Mouse (Mus musculus) midbrain, postnatal 0 days (tissue): ENCODE data around the gene Snx13. TPM values are rescaled to one million over a fixed set of nuclear protein-coding genes. Genes with fewer than 3 reads are reported as not detected.

Experiments
- ATAC-seq: fragments of 200-750 bp; cut with Nextera tagmentation; 2 replicates; pipeline ENCODE4 v1.8.0; 2017; ENCODE audit warnings: moderate number of reproducible peaks, mild to moderate bottlenecking, moderate TSS enrichment, moderate library complexity; ENCODE audit not compliant: low FRiP score
- DNase-seq: peaks from one replicate; pipeline ENCODE4 v3.0.0-alpha.2; 2015; ENCODE audit warnings: low spot score
- H3K27ac ChIP-seq: fragments of 300-500 bp; sonication (generic); 2 replicates; pipeline ENCODE4 v1.5.1; 2014; ENCODE audit warnings: low read depth, mild to moderate bottlenecking, low read length, mixed read lengths
- H3K27me3 ChIP-seq: fragments of 300-500 bp; sonication (generic); 2 replicates; pipeline ENCODE4 v1.6.1; 2014; ENCODE audit warnings: low read length, control low read depth, mixed read lengths; ENCODE audit not compliant: insufficient read depth
- H3K36me3 ChIP-seq: fragments of 300-500 bp; sonication (generic); 2 replicates; pipeline ENCODE4 v1.6.1; 2014; ENCODE audit warnings: low read length, control low read depth, mixed read lengths; ENCODE audit not compliant: insufficient read depth
- H3K4me1 ChIP-seq: fragments of 300-500 bp; sonication (generic); 2 replicates; pipeline ENCODE4 v1.6.1; 2014; ENCODE audit warnings: mild to moderate bottlenecking, control low read depth, antibody characterized with exemption, low read length, mixed read lengths; ENCODE audit not compliant: insufficient read depth
- H3K4me2 ChIP-seq: fragments of 300-500 bp; sonication (generic); 2 replicates; pipeline ENCODE4 v1.6.1; 2014; ENCODE audit warnings: low read depth, mild to moderate bottlenecking, low read length, mixed read lengths; ENCODE audit not compliant: poor library complexity, severe bottlenecking
- H3K4me3 ChIP-seq: fragments of 300-500 bp; sonication (generic); 2 replicates; pipeline ENCODE4 v1.5.1; 2014; ENCODE audit warnings: low read depth, mild to moderate bottlenecking, low read length, moderate library complexity
- H3K9ac ChIP-seq: fragments of 300-500 bp; sonication (generic); replicated peaks from 2 replicates; pipeline ENCODE4 v1.6.1; 2014; ENCODE audit warnings: mild to moderate bottlenecking, low read length, moderate library complexity, mixed read lengths; ENCODE audit not compliant: poor library complexity, severe bottlenecking
- H3K9me3 ChIP-seq: fragments of 300-500 bp; sonication (generic); 2 replicates; pipeline ENCODE4 v1.6.1; 2016; ENCODE audit warnings: low read length, control low read depth
- CTCF ChIP-seq: IDR thresholded peaks from 2 replicates; pipeline ENCODE4 v1.5.1; 2016; ENCODE audit warnings: antibody characterized with exemption, mild to moderate bottlenecking
- WGBS: fragments of 180-500 bp; shearing (Covaris S2); extraction: QIAGEN DNeasy Blood & Tissue Kit; methylation state at CpG from one replicate; pipeline ENCODE4 v1.1.7; 2014; 5-methylcytosine and 5-hydroxymethylcytosine counted together
- polyA plus RNA-seq: library from polyadenylated mRNA; unstranded; fragments of >200 nt; fragmentation: Nextera tagmentation; extraction: Ambion mirVana; gene quantifications from 2 replicates; pipeline ENCODE4 v1.2.1, GENCODE M21; 2015
- total RNA-seq: library from RNA; depleted of rRNA; stranded (reverse); fragments of >200 nt; gene quantifications from 2 replicates; pipeline ENCODE4 v1.2.3, GENCODE M21; 2014; rRNA removed

Snx13 gene
- 22.0 and 27.3 TPM in 2 replicates for total RNA-seq
- 21.4 and 22.3 TPM in 2 replicates for polyA plus RNA-seq

GRCm38 (mm10) chr12:35046999-35047319 is at the start of gene Snx13:
TSS of gene Snx13 (plus strand) at chr12:35047186.
- Histone ChIP-seq H3K4me1 (0 out of 2 replicates have a peak, but pooled peaks cover 2% of the 10 kb centered on the region), H3K27ac (peak within 1 kb of the TSS; percentile 97), H3K4me3 (peak within 1 kb of the TSS; percentile 96), H3K9ac (peak within 1 kb of the TSS; percentile 88), H3K4me2 (peak within 1 kb of the TSS; percentile 60), H3K36me3 (no peaks in the 10 kb centered on the region), H3K9me3 (no peaks in the 10 kb centered on the region), H3K27me3 (no peaks in the 10 kb centered on the region)
- under 1% methylated on average over 33 of the region's 51 CpGs for WGBS
- ATAC-seq: peak; percentile 99
- TF ChIP-seq CTCF: no peak
- DNase-seq: peak; percentile 97

- 90% methylated on average over 3 of the region's 3 CpGs for WGBS
- Histone ChIP-seq H3K4me1 (no peaks in the 10 kb centered on the region), H3K27me3 (no peaks in the 10 kb centered on the region), H3K4me3 (no peak overlapping the region), H3K27ac (no peak overlapping the region), H3K36me3 (no peaks in the 10 kb centered on the region), H3K4me2 (no peak overlapping the region), H3K9ac (no peak overlapping the region), H3K9me3 (peaks cover 7% of the 10 kb centered on the region; the same call in 1 of the 2 replicates)
- DNase-seq (no peak), ATAC-seq (no peak)
- TF ChIP-seq CTCF: no peak
Measured at GRCm38 (mm10) chr12:34997597-34998182, 49.3 kb upstream of the Snx13 start.

GRCm38 (mm10) chr12:34998778-34999467 is 48.1 kb upstream of the Snx13 start:
- H3K4me2 ChIP-seq: no peak overlapping the region
- H3K27ac ChIP-seq: no peak overlapping the region
- TF ChIP-seq CTCF: no peak
- H3K9ac ChIP-seq: no peak overlapping the region
- 75% methylated on average over 12 of the region's 12 CpGs for WGBS
- DNase-seq (peak; percentile 15), ATAC-seq (no peak)
- H3K4me1 ChIP-seq: no peaks in the 10 kb centered on the region
- no peaks in the 10 kb centered on the region for H3K36me3 ChIP-seq
- H3K9me3 ChIP-seq: peaks cover 7% of the 10 kb centered on the region; the same call in 1 of the 2 replicates
- H3K4me3 ChIP-seq: no peak overlapping the region
- H3K27me3 ChIP-seq: no peaks in the 10 kb centered on the region

- DNase-seq (no peak), ATAC-seq (no peak)
- Histone ChIP-seq H3K36me3 (no peaks in the 10 kb centered on the region), H3K9me3 (peaks cover 7% of the 10 kb centered on the region; the same call in 1 of the 2 replicates), H3K4me2 (no peak overlapping the region), H3K27me3 (no peaks in the 10 kb centered on the region), H3K4me1 (no peaks in the 10 kb centered on the region), H3K27ac (no peak overlapping the region), H3K4me3 (no peak overlapping the region), H3K9ac (no peak overlapping the region)
- 70% methylated on average over 4 of the region's 4 CpGs for WGBS
- TF ChIP-seq CTCF: no peak
Measured at GRCm38 (mm10) chr12:35000323-35000722, 46.7 kb upstream of the Snx13 start.

GRCm38 (mm10) chr12:35005748-35006147 is 41.2 kb upstream of the Snx13 start:
- peak; percentile 17 for DNase-seq
- no peak for TF ChIP-seq CTCF

GRCm38 (mm10) chr12:35007851-35008250 is 39.1 kb upstream of the Snx13 start:
- H3K27ac ChIP-seq: no peak overlapping the region

More at GRCm38 (mm10) chr12:35005748-35006147, 41.2 kb upstream of the Snx13 start:
- Histone ChIP-seq H3K27ac (no peak overlapping the region), H3K9me3 (no peaks in the 10 kb centered on the region), H3K4me3 (no peak overlapping the region), H3K4me1 (0 out of 2 replicates have a peak, but pooled peaks cover 2% of the 10 kb centered on the region), H3K9ac (no peak overlapping the region), H3K4me2 (no peak overlapping the region), H3K27me3 (no peaks in the 10 kb centered on the region), H3K36me3 (no peaks in the 10 kb centered on the region)
- no peak for ATAC-seq

More at GRCm38 (mm10) chr12:35007851-35008250, 39.1 kb upstream of the Snx13 start:
- Histone ChIP-seq H3K9me3 (no peaks in the 10 kb centered on the region), H3K36me3 (no peaks in the 10 kb centered on the region), H3K9ac (no peak overlapping the region), H3K4me3 (no peak overlapping the region), H3K4me2 (no peak overlapping the region), H3K27me3 (no peaks in the 10 kb centered on the region), H3K4me1 (0 out of 2 replicates have a peak, but pooled peaks cover 2% of the 10 kb centered on the region)
- ATAC-seq (no peak), DNase-seq (peak; percentile 18)
- TF ChIP-seq CTCF: no peak
- WGBS: 66% methylated on average over 1 of the region's 1 CpGs
